Mouse (Mus musculus) heart, embryonic 12.5 days (tissue): ENCODE results near the gene Gna15. TPM values are rescaled to one million over a fixed set of nuclear protein-coding genes. Genes with fewer than 3 reads are reported as not detected.
A peak's percentile ranks its signal among the peaks of the same experiment; 100 is the strongest.

Source experiments
- ATAC-seq: fragments of 200-750 bp; cut with Nextera tagmentation; 2 replicates; pipeline ENCODE4 v1.8.0; 2017; ENCODE audit warnings: moderate TSS enrichment, moderate library complexity; ENCODE audit not compliant: insufficient number of reproducible peaks, low FRiP score
- H3K27ac ChIP-seq: fragments of 300-500 bp; sonication (generic); 2 replicates; pipeline ENCODE4 v1.5.1; 2016; ENCODE audit warnings: mild to moderate bottlenecking, moderate library complexity; ENCODE audit not compliant: poor library complexity, severe bottlenecking
- H3K27me3 ChIP-seq: fragments of 300-500 bp; sonication (generic); replicated peaks from 2 replicates; pipeline ENCODE4 v1.6.1; 2016; ENCODE audit warnings: mild to moderate bottlenecking, moderate library complexity
- H3K36me3 ChIP-seq: fragments of 300-500 bp; sonication (generic); 2 replicates; pipeline ENCODE4 v1.6.1; 2016; ENCODE audit warnings: mild to moderate bottlenecking, moderate library complexity
- H3K4me1 ChIP-seq: fragments of 300-500 bp; sonication (generic); replicated peaks from 2 replicates; pipeline ENCODE4 v1.6.1; 2016; ENCODE audit warnings: mild to moderate bottlenecking
- H3K4me2 ChIP-seq: fragments of 300-500 bp; sonication (generic); 2 replicates; pipeline ENCODE4 v1.6.1; 2016; ENCODE audit warnings: mild to moderate bottlenecking, moderate library complexity
- H3K4me3 ChIP-seq: fragments of 300-500 bp; sonication (generic); 2 replicates; pipeline ENCODE4 v1.5.1; 2016; ENCODE audit warnings: mild to moderate bottlenecking
- H3K9ac ChIP-seq: fragments of 300-500 bp; sonication (generic); 2 replicates; pipeline ENCODE4 v1.6.1; 2016; ENCODE audit warnings: mild to moderate bottlenecking, moderate library complexity
- H3K9me3 ChIP-seq: fragments of 300-500 bp; sonication (generic); replicated peaks from 2 replicates; pipeline ENCODE4 v1.6.1; 2016; ENCODE audit warnings: mild to moderate bottlenecking, moderate library complexity
- WGBS: fragments of 180-500 bp; shearing (Covaris S2); methylation state at CpG from one replicate; pipeline ENCODE4 v1.1.7; 2016; 5-methylcytosine and 5-hydroxymethylcytosine counted together
- polyA plus RNA-seq: library from polyadenylated mRNA; unstranded; fragments of >200 nt; fragmentation: Nextera tagmentation; extraction: Ambion mirVana; gene quantifications from 2 replicates; pipeline ENCODE4 v1.2.1, GENCODE M21; 2016

Gene Gna15
- polyA plus RNA-seq, 1 experiment from 2014 or later: 1.9 TPM

DNA sequence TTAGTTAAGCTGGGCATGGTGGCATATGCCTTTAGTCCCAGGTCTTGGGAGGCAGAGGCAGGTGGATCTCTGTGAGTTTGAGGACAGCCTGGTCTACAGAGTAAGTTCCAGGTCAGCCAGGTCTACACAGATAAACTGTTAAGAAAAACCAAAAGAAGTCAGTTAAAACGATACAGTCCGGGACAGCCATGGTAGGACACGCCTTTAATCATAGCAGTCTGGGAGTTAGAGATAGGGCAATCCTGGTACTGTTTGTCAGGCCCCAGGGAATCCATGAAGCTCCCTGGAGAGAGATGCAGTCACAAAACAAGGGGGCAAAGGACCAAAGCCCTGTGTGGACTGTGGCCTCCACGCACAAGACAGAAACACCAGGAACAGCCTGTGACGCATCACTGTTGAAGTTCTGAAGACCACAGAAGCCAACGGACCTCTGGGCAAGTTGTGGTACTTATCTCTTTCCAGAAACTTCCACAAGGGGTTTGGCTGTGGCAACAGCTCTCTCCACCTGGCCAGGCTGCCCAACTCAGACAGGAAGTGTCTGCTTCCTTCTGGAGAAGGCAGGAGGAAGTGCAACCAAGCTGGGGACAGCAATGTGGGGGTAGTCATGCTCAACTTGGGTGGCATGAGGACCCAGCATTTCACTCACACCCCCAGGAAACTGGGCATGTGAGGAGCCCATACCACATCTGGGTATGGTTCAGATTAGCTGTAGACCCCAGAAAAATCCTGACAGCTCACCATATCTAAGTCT is 4.6 kb downstream of the Gna15 start:
- Histone ChIP-seq H3K27ac (no peak overlapping the region), H3K9me3 (no peaks in the 10 kb centered on the region), H3K36me3 (0 out of 2 replicates have a peak, but pooled peaks cover 2% of the 10 kb centered on the region), H3K4me2 (no peak overlapping the region), H3K9ac (no peak overlapping the region), H3K4me3 (no peak overlapping the region), H3K27me3 (no peaks in the 10 kb centered on the region), H3K4me1 (peaks cover 11% of the 10 kb centered on the region)
- ATAC-seq: no peak
- 62% methylated on average over 6 of the region's 6 CpGs for WGBS

DNA sequence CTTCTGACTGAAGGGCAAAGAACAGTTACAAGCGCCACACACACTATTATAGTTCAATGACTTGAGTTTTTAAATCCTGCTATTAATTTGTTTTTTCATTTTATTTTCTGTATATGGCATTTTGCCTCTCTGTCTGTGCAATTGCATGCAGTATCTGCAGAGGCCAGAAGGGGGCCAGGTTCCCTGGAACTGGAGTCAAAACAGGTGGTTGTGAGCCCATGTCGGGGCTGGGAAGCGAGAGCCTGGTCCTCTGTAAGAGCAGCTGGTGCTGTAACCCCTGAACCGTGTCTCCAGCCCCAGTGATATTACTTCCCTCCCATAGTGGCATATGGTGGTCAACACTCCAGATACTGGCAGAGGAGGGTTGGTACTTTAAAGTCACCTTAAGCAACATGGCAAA is 5.5 kb downstream of the Gna15 start:
- Histone ChIP-seq H3K4me3 (no peak overlapping the region), H3K9me3 (0 out of 2 replicates have a peak, but pooled peaks cover 6% of the 10 kb centered on the region), H3K9ac (no peak overlapping the region), H3K4me2 (no peak overlapping the region), H3K27ac (no peak overlapping the region), H3K27me3 (no peaks in the 10 kb centered on the region), H3K36me3 (0 out of 2 replicates have a peak, but pooled peaks cover 4% of the 10 kb centered on the region), H3K4me1 (peaks cover 3% of the 10 kb centered on the region; the same call in 1 of the 2 replicates)
- 18% methylated on average over 4 of the region's 4 CpGs for WGBS
- ATAC-seq: no peak

DNA sequence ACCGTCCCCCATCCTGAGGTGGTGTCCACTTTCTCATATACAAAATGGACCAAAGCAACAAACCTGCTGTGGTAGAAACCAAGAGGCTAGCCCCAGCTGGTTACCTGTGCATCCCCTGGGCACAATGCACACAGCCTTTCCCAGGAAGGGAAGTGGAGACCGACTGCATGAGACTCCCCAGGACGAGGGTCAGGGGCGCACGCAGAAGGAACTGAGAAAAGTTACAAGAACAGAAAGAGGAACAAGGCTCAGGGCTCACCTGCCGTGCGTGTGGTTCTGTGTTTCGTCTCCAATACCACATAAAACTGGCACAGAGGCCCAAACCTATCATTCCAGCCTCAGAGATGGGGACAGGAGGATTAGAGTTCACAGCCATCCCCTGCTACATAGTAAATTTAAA is 6.8 kb downstream of the Gna15 start:
- Histone ChIP-seq H3K4me2 (no peak overlapping the region), H3K27ac (no peak overlapping the region), H3K4me1 (no peaks in the 10 kb centered on the region), H3K27me3 (peaks cover 8% of the 10 kb centered on the region), H3K36me3 (0 out of 2 replicates have a peak, but pooled peaks cover 4% of the 10 kb centered on the region), H3K4me3 (no peak overlapping the region), H3K9ac (no peak overlapping the region), H3K9me3 (0 out of 2 replicates have a peak, but pooled peaks cover 6% of the 10 kb centered on the region)
- ATAC-seq: no peak
- WGBS: 72% methylated on average over 8 of the region's 8 CpGs

DNA sequence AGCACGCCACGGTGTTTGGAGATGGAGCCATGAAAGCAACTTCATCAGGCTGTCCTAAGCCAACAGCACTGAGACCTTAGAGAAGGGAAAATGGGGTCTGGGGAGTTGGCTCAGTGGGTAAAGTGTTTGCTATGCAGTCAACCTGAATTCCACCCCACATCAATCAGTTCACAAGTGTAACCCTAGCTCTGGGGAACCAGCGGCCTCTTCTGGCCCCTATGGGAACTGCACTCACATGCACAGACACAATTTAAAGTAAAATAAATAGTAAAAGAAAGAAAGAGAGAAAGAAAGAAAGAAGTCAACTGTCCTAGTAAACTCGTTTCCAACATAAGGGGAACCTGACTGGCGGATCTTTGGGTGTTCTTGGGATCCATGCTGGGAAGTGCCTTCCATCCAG is 10.2 kb downstream of the Gna15 start:
- 83% methylated on average over 5 of the region's 5 CpGs for WGBS
- Histone ChIP-seq H3K36me3 (0 out of 2 replicates have a peak, but pooled peaks cover 4% of the 10 kb centered on the region), H3K9ac (no peak overlapping the region), H3K4me2 (no peak overlapping the region), H3K27me3 (peaks cover 23% of the 10 kb centered on the region), H3K27ac (no peak overlapping the region), H3K4me1 (no peaks in the 10 kb centered on the region), H3K9me3 (0 out of 2 replicates have a peak, but pooled peaks cover 6% of the 10 kb centered on the region), H3K4me3 (no peak overlapping the region)
- no peak for ATAC-seq

DNA sequence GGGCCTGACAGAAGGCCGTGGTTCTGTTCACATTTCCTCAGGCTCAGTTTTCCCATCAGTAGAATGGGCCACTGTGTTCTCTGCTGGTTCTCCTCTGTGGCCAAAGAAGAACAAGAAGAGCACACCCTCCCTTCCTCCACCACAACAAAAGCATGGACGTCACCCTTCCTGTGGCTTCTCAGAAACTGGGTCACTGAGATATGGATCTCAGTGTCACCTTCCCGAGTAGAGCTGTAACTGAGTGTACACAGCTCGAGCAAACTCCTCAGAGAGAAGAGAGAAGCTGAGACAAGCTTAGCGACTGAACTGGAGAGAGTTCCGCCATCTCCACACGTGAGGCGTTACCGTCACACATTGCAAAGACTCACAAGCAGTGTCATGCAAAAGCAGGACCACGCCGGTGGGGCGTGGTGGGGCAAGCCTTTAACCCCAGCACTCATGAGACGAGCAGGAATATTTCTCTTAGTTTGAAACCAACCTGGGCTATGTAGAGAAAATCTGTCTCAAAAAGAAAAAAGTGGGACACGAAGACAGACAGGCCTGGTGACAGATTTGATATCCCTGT is 13.7 kb downstream of the Gna15 start:
- Histone ChIP-seq H3K9ac (no peak overlapping the region), H3K9me3 (0 out of 2 replicates have a peak, but pooled peaks cover 6% of the 10 kb centered on the region), H3K36me3 (0 out of 2 replicates have a peak, but pooled peaks cover 4% of the 10 kb centered on the region), H3K4me2 (no peak overlapping the region), H3K4me3 (no peak overlapping the region), H3K27me3 (peaks cover 23% of the 10 kb centered on the region), H3K27ac (no peak overlapping the region), H3K4me1 (no peaks in the 10 kb centered on the region)
- WGBS: 73% methylated on average over 14 of the region's 14 CpGs
- ATAC-seq: no peak

DNA sequence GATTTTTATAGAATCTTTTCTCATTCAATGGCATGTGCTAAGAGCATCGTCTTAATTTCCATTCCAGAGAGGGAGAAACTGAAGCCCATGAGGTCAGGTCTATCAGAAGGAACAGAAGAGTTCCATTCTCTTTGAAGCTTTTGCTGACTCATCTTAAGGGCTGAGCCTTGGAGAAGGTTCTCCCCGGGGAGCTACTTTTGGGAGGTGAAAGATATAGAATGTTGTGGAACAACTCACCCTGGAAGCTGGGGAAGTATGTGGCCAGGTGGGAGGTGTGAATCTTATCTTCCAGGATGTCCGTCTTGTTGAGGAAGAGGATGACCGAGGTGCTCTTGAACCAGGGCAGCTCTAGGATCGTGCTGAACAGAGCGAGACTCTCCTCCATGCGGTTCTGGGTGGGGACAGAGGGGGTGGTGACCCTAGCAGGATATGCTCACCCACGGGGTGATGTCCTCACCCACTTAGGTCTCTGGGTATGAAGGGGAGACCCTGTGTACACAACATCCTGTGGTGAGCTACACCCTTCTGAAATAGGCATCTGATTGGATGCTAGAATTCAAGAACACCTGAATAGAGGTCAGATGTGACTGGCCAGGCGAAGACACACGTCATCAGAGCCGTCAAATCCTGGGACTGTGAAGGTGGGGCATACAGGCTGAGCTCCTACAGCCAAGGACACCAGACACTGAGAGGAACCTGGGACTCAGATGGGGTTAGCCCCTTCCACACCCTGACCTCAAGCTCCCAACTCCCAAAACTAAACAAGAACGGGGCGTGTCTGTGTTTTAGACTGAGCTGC is 16.1 kb downstream of the Gna15 start:
- Histone ChIP-seq H3K9ac (no peak overlapping the region), H3K36me3 (no peaks in the 10 kb centered on the region), H3K27ac (no peak overlapping the region), H3K9me3 (0 out of 2 replicates have a peak, but pooled peaks cover 3% of the 10 kb centered on the region), H3K4me1 (0 out of 2 replicates have a peak, but pooled peaks cover under 1% of the 10 kb centered on the region), H3K27me3 (peaks cover 37% of the 10 kb centered on the region), H3K4me2 (no peak overlapping the region), H3K4me3 (no peak overlapping the region)
- no peak for ATAC-seq
- WGBS: 64% methylated on average over 13 of the region's 13 CpGs

DNA sequence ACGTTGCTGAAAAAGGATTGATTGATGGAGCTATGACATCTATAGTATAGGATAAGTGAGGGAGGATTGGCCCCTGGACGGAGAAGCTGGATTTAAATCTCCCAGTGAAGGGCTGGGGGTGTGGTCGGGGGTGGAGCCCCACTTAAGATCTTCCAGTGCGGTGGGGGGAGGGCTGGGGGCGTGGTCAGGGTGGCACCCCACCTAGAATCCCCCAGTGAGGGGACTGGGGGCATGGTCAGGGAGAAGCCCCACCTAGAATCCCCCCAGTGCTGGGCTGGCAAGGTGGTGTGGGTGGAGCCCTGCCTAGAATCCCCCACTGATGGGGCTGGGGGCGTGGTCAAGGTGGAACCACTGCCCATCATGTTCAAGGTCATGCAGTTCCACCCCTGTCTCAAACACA is 16.9 kb downstream of the Gna15 start:
- WGBS: 30% methylated on average over 6 of the region's 6 CpGs
- H3K9ac ChIP-seq: no peak overlapping the region
- no peaks in the 10 kb centered on the region for H3K36me3 ChIP-seq
- no peak for ATAC-seq
- no peak overlapping the region for H3K4me2 ChIP-seq
- 0 out of 2 replicates have a peak, but pooled peaks cover 3% of the 10 kb centered on the region for H3K9me3 ChIP-seq
- no peak overlapping the region for H3K4me3 ChIP-seq
- H3K4me1 ChIP-seq: 0 out of 2 replicates have a peak, but pooled peaks cover 3% of the 10 kb centered on the region
- no peak overlapping the region for H3K27ac ChIP-seq
- peaks cover 30% of the 10 kb centered on the region for H3K27me3 ChIP-seq

DNA sequence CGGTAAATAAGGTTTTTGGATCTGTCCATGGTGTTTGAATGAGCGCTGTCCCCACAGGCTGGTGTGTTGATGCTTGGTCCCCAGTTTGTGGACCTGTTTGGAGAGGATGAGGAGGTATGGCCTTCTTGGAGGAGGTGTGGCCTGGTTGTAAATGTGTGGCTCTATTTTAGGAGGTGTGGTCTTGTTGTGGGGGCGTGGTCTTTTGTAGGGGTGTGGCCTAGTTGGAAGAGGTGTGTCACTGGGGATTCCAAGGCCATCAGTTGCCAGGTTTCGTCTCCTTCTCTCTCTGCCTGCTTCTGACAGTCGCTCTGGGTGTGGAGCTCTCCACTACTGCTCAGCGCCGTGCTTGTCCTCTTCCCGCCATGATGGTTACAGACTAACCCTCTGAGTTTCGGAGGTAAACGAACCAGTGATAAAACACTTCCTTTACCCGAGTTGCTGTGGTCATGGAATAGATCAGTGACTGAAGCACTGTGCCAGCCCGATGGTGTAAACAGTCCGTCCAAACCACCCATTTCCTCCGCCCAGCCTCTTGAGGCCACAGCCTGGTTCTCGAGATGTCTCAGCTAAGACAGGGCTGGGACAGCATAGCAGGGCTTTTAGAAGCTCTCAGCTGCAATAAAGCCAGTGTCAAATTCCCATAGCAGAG is 18.9 kb downstream of the Gna15 start:
- 0 out of 2 replicates have a peak, but pooled peaks cover 16% of the 10 kb centered on the region for H3K27me3 ChIP-seq
- no peaks in the 10 kb centered on the region for H3K36me3 ChIP-seq
- H3K9me3 ChIP-seq: 0 out of 2 replicates have a peak, but pooled peaks cover 3% of the 10 kb centered on the region
- H3K27ac ChIP-seq: no peak overlapping the region
- no peak overlapping the region for H3K4me2 ChIP-seq
- no peak for ATAC-seq
- 0 out of 2 replicates have a peak, but pooled peaks cover 3% of the 10 kb centered on the region for H3K4me1 ChIP-seq
- H3K4me3 ChIP-seq: no peak overlapping the region
- 73% methylated on average over 15 of the region's 15 CpGs for WGBS
- no peak overlapping the region for H3K9ac ChIP-seq

DNA sequence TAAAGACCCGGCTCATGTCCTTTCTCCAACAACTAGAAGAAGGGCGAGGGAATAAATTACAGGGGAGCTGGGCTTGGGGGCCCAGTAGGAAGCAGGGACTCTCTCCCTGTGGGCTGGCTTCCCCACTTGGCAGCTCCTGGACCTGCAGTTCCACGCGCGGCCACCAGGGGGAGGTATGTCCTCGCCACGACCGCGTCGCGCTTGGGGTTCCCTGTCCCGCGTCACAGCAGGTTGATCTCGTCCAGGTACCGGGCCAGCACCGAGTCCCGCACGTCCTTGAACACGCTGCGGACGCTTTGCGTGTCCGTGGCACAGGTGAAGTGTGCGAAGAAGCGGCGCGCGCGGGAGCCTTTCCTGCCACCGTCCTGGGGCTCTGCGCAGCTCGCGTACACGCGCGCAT is 21.4 kb downstream of the Gna15 start:
- Histone ChIP-seq H3K4me1 (0 out of 2 replicates have a peak, but pooled peaks cover 3% of the 10 kb centered on the region), H3K27ac (no peak overlapping the region), H3K4me2 (peak overlapping the region; percentile 76), H3K27me3 (0 out of 2 replicates have a peak, but pooled peaks cover 16% of the 10 kb centered on the region), H3K9ac (peak overlapping the region; percentile 60), H3K4me3 (peak overlapping the region; percentile 41), H3K36me3 (no peaks in the 10 kb centered on the region), H3K9me3 (0 out of 2 replicates have a peak, but pooled peaks cover 3% of the 10 kb centered on the region)
- WGBS: 11% methylated on average over 36 of the region's 36 CpGs
- no peak for ATAC-seq

DNA sequence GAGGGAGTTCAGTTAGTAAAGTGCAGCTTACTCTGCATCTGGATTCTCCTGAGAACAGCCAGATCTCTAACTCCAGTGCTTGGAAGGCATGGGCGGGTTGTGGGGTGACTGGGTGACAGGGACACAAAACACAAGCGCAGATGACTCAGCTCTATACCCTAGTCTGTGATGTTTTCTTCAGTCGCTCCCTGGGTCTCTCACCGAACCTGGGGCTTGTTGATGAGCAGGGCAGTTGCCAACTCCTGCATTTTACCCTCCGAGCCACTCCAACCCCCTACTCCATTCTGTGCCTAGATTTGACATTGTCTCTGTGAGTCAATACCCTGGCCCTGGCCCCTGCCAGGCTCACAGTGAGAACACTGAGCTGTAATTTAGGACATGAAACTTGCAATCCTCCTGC is 22.2 kb downstream of the Gna15 start:
- Histone ChIP-seq H3K27me3 (0 out of 2 replicates have a peak, but pooled peaks cover 16% of the 10 kb centered on the region), H3K9ac (no peak overlapping the region), H3K4me1 (0 out of 2 replicates have a peak, but pooled peaks cover 3% of the 10 kb centered on the region), H3K9me3 (0 out of 2 replicates have a peak, but pooled peaks cover 3% of the 10 kb centered on the region), H3K36me3 (no peaks in the 10 kb centered on the region), H3K27ac (no peak overlapping the region), H3K4me2 (no peak overlapping the region), H3K4me3 (no peak overlapping the region)
- WGBS: 80% methylated on average over 5 of the region's 5 CpGs
- ATAC-seq: no peak
